Mouse (Mus musculus) left cerebral cortex, postnatal 4 days (tissue): ENCODE measurements around the gene Efr3b. TPM values are rescaled to one million over a fixed set of nuclear protein-coding genes. Genes with fewer than 3 reads are reported as not detected.

Source experiments
- DNase-seq: peaks from one replicate; pipeline ENCODE4 v3.0.0-alpha.2; 2022
- intact Hi-C: fragments of 180-260 bp; cut with DNase I; formaldehyde crosslinking; loops from one replicate; pipeline ENCODE4 v1.15.1; 2025
- total RNA-seq, 2 experiments: library from RNA; stranded (reverse); gene quantifications; 2 replicates each; pipeline ENCODE4 v1.2.3; 2021

Efr3b gene
- total RNA-seq = 100 to 1,000 TPM in 1 of 2 experiments, 10 to 100 TPM in 1; 100.0 to 102 TPM

GRCm38 (mm10) chr12:4038061-4039041, at the start of gene Efr3b:
Efr3b (minus strand) TSS chr12:4038915.
- intact Hi-C loops = no loop called here
- DNase-seq = peak; percentile 86

- intact Hi-C loops = no loop called here
- DNase-seq = no peak
Observed at GRCm38 (mm10) chr12:4083441-4083840, 44.7 kb upstream of the Efr3b start.

GRCm38 (mm10) chr12:4082132-4083001, 43.7 kb upstream of the Efr3b start, which contains the start of gene Dnajc27:
Dnajc27 (plus strand) TSS chr12:4082583.
- DNase-seq = peak; percentile 96
- intact Hi-C loops = no loop called here

- intact Hi-C loops = loop anchor here (2.0 kb wide), 1 partner anchor 96 kb away; no protein-coding TSS in a partner anchor
- DNase-seq = peak; percentile 75
Observed at GRCm38 (mm10) chr12:4080311-4080710, 41.6 kb upstream of the Efr3b start.

GRCm38 (mm10) chr12:4078069-4078468, 39.4 kb upstream of the Efr3b start:
- intact Hi-C loops = loop anchor here (5.0 kb wide), 1 partner anchor 151 kb away; no protein-coding TSS in a partner anchor
- no peak for DNase-seq

GRCm38 (mm10) chr12:4076383-4076782, 37.7 kb upstream of the Efr3b start:
- intact Hi-C loops = loop anchor here (5.0 kb wide), 1 partner anchor 149 kb away; no protein-coding TSS in a partner anchor
- no peak for DNase-seq

- intact Hi-C loops = loop anchor here (5.0 kb wide), 1 partner anchor 148 kb away; no protein-coding TSS in a partner anchor
- no peak for DNase-seq
Observed at GRCm38 (mm10) chr12:4075407-4075806, 36.7 kb upstream of the Efr3b start.

GRCm38 (mm10) chr12:4071671-4072070, 33.0 kb upstream of the Efr3b start:
- intact Hi-C loops = no loop called here

GRCm38 (mm10) chr12:4068551-4068950, 29.8 kb upstream of the Efr3b start:
- no peak for DNase-seq
- intact Hi-C loops = no loop called here

More at GRCm38 (mm10) chr12:4071671-4072070, 33.0 kb upstream of the Efr3b start:
- DNase-seq = no peak

- DNase-seq = no peak
Observed at GRCm38 (mm10) chr12:4066681-4067459, 28.2 kb upstream of the Efr3b start.

GRCm38 (mm10) chr12:4065944-4066343, 27.2 kb upstream of the Efr3b start:
- intact Hi-C loops = no loop called here
- no peak for DNase-seq

More at GRCm38 (mm10) chr12:4066681-4067459, 28.2 kb upstream of the Efr3b start:
- intact Hi-C loops = no loop called here

GRCm38 (mm10) chr12:4065498-4065897, 26.8 kb upstream of the Efr3b start:
- intact Hi-C loops = no loop called here
- no peak for DNase-seq

- DNase-seq = no peak
- intact Hi-C loops = no loop called here
Observed at GRCm38 (mm10) chr12:4059683-4060082, 21.0 kb upstream of the Efr3b start.

- intact Hi-C loops = no loop called here
- no peak for DNase-seq
Observed at GRCm38 (mm10) chr12:4058321-4058720, 19.6 kb upstream of the Efr3b start.

- DNase-seq = no peak
- intact Hi-C loops = no loop called here
Observed at GRCm38 (mm10) chr12:4054845-4055244, 16.1 kb upstream of the Efr3b start.

- no peak for DNase-seq
- intact Hi-C loops = no loop called here
Observed at GRCm38 (mm10) chr12:4053643-4054042, 14.9 kb upstream of the Efr3b start.

- intact Hi-C loops = no loop called here
- no peak for DNase-seq
Observed at GRCm38 (mm10) chr12:4050861-4051425, 12.2 kb upstream of the Efr3b start.

- no peak for DNase-seq
- intact Hi-C loops = no loop called here
Observed at GRCm38 (mm10) chr12:4048031-4048430, 9.3 kb upstream of the Efr3b start.

- intact Hi-C loops = no loop called here
- no peak for DNase-seq
Observed at GRCm38 (mm10) chr12:4045992-4046391, 7.3 kb upstream of the Efr3b start.

- no peak for DNase-seq
- intact Hi-C loops = no loop called here
Observed at GRCm38 (mm10) chr12:4042411-4042810, 3.7 kb upstream of the Efr3b start.
